Mouse (Mus musculus) monocyte, adult 2 months (primary cell): Measurements from ENCODE around the gene Afdn.

Source experiments
- DNase-seq, 2 experiments: peaks; one replicate each; pipeline ENCODE4 v3.0.0; 2022; ENCODE audit warnings: low spot score in 2 of 2, low read depth in 1 of 2

Gene Afdn

GRCm38 (mm10) chr17:13759853-13760627, at the start of gene Afdn:
Gene Afdn (plus strand): TSS chr17:13760539.
- DNase-seq, result no peak

GRCm38 (mm10) chr17:13711173-13711572, 49.2 kb upstream of the Afdn start:
- no peak for DNase-seq

- no peak for DNase-seq
These were observed 48.2 kb upstream of the Afdn start for GRCm38 (mm10) chr17:13712116-13712515.

- no peak for DNase-seq
These were observed 47.8 kb upstream of the Afdn start for GRCm38 (mm10) chr17:13712518-13712917.

- DNase-seq, result no peak
These were observed 46.2 kb upstream of the Afdn start for GRCm38 (mm10) chr17:13714128-13714527.

- no peak for DNase-seq
These were observed 45.7 kb upstream of the Afdn start for GRCm38 (mm10) chr17:13714654-13715053.

GRCm38 (mm10) chr17:13715511-13715910, 44.8 kb upstream of the Afdn start:
- DNase-seq, result no peak

- no peak for DNase-seq
These were observed 44.0 kb upstream of the Afdn start for GRCm38 (mm10) chr17:13716336-13716735.

GRCm38 (mm10) chr17:13717428-13717827, 42.9 kb upstream of the Afdn start:
- no peak for DNase-seq

- DNase-seq, result no peak
These were observed 40.2 kb upstream of the Afdn start for GRCm38 (mm10) chr17:13720187-13720586.

GRCm38 (mm10) chr17:13721372-13721771, 39.0 kb upstream of the Afdn start:
- no peak for DNase-seq

GRCm38 (mm10) chr17:13722434-13722833, 37.9 kb upstream of the Afdn start:
- no peak for DNase-seq

GRCm38 (mm10) chr17:13725004-13725550, 35.3 kb upstream of the Afdn start:
- no peak for DNase-seq

- DNase-seq, result no peak
These were observed 33.4 kb upstream of the Afdn start for GRCm38 (mm10) chr17:13726832-13727355.

- DNase-seq, result no peak
These were observed 29.2 kb upstream of the Afdn start for GRCm38 (mm10) chr17:13730980-13731726.

- DNase-seq, result no peak
These were observed 28.6 kb upstream of the Afdn start for GRCm38 (mm10) chr17:13731727-13732112.

- no peak for DNase-seq
These were observed 27.7 kb upstream of the Afdn start for GRCm38 (mm10) chr17:13732685-13733084.

GRCm38 (mm10) chr17:13733971-13734370, 26.4 kb upstream of the Afdn start:
- DNase-seq, result no peak

GRCm38 (mm10) chr17:13735057-13735456, 25.3 kb upstream of the Afdn start:
- DNase-seq, result no peak

GRCm38 (mm10) chr17:13735803-13736282, 24.5 kb upstream of the Afdn start:
- DNase-seq, result no peak

- DNase-seq, result no peak
These were observed 23.0 kb upstream of the Afdn start for GRCm38 (mm10) chr17:13737336-13737735.
